In genomic region chr19:7422656-7423027, GRCm38 (mm10) we compare ENCODE assay signal across 10 mouse cellular contexts. TPM values are rescaled to one million over a fixed set of nuclear protein-coding genes. Genes with fewer than 3 reads are reported as not detected.
DNase-seq lines count a peak whose midpoint lies in the region; ATAC-seq lines count a peak whose summit lies in the region.
"Had no signal": no experiment of that assay in that cellular context is flagged by ENCODE, and none has a peak within 500 bp of the region (broad histone marks: within the 10 kb centered on the region; RNA-seq: fewer than 3 reads in every experiment).

No protein-coding gene starts in this region.

- peak overlapping the region; percentile 23 for H3K4me3 ChIP-seq in heart, embryonic 12.5 days
- peak overlapping the region; percentile 42 for H3K4me3 ChIP-seq in brown adipose tissue, adult 24 weeks (ENCODE audit: insufficient read depth, low read depth, low read length)
- H3K4me3 ChIP-seq in hindbrain, embryonic 12.5 days = peak overlapping the region; percentile 89
- peak overlapping the region; percentile 14 for H3K4me3 ChIP-seq in midbrain, embryonic 11.5 days (ENCODE audit: low read depth, low read length)

- peak overlapping the region; percentile 57 for H3K9ac ChIP-seq in heart, embryonic 12.5 days
- peak overlapping the region; percentile 80 for H3K9ac ChIP-seq in hindbrain, embryonic 12.5 days
- peak overlapping the region; percentile 62 for H3K9ac ChIP-seq in midbrain, embryonic 11.5 days (ENCODE audit: low read length)

- peaks cover 61% of the 10 kb centered on the region for H3K4me1 ChIP-seq in heart, embryonic 12.5 days (replicated peaks)
- H3K4me1 ChIP-seq in brown adipose tissue, adult 24 weeks (ENCODE audit: control insufficient read depth, insufficient read depth, insufficient read length, low read length) = peaks cover 10% of the 10 kb centered on the region
- peaks cover 58% of the 10 kb centered on the region for H3K4me1 ChIP-seq in hindbrain, embryonic 12.5 days
- H3K4me1 ChIP-seq in midbrain, embryonic 11.5 days (ENCODE audit: control insufficient read depth, insufficient read depth, low read length) = peaks cover 53% of the 10 kb centered on the region

- 0 out of 2 replicates have a peak, but pooled peaks have one; percentile 0 for ATAC-seq in heart, embryonic 12.5 days (ENCODE audit: insufficient number of reproducible peaks, low FRiP score)
- 0 out of 2 replicates have a peak, but pooled peaks have one; percentile 0 for ATAC-seq in hindbrain, embryonic 12.5 days (ENCODE audit: low FRiP score)
- peak; percentile 1; the same call in 1 of the 2 replicates for ATAC-seq in midbrain, embryonic 11.5 days (ENCODE audit: low FRiP score)

- no peaks in the 10 kb centered on the region for H3K9me3 ChIP-seq in heart, embryonic 12.5 days (replicated peaks)
- no peaks in the 10 kb centered on the region for H3K9me3 ChIP-seq in hindbrain, embryonic 12.5 days (replicated peaks)
- H3K9me3 ChIP-seq in midbrain, embryonic 11.5 days (ENCODE audit: control insufficient read depth, low read length) = no peaks in the 10 kb centered on the region

- H3K27ac ChIP-seq in heart, embryonic 12.5 days (ENCODE audit: poor library complexity, severe bottlenecking) = peak overlapping the region; percentile 56
- H3K27ac ChIP-seq in brown adipose tissue, adult 24 weeks (replicated peaks; ENCODE audit: low read depth, low read length) = 0 out of 2 replicates have a peak overlapping the region, but pooled peaks have one; percentile 5
- H3K27ac ChIP-seq in hindbrain, embryonic 12.5 days = peak overlapping the region; percentile 93
- H3K27ac ChIP-seq in midbrain, embryonic 11.5 days (ENCODE audit: low read depth, low read length) = peak overlapping the region; percentile 61
- H3K27ac ChIP-seq: macrophage had no signal

- H3K4me2 ChIP-seq in heart, embryonic 12.5 days = peak overlapping the region; percentile 59
- peak overlapping the region; percentile 76 for H3K4me2 ChIP-seq in hindbrain, embryonic 12.5 days (replicated peaks)
- H3K4me2 ChIP-seq in midbrain, embryonic 11.5 days = peak overlapping the region; percentile 75

- no peak for DNase-seq in heart, adult 9 months (ENCODE audit: low spot score in 2 of 2)
- no peak for DNase-seq in midbrain, embryonic 11.5 days (ENCODE audit: low spot score, missing footprints)
- DNase-seq in gastrocnemius, adult 18-20 months (ENCODE audit: low spot score) = no peak
- DNase-seq in urinary bladder, postnatal 10 days (ENCODE audit: low spot score) = no peak
- no peak for DNase-seq in Muller cell, postnatal 12 days (ENCODE audit: inconsistent ontology term)

- 19% methylated on average over 35 of the region's 35 CpGs for WGBS in heart, embryonic 12.5 days
- WGBS in hindbrain, embryonic 12.5 days = 4% methylated on average over 33 of the region's 35 CpGs
- WGBS in midbrain, embryonic 11.5 days = 3% methylated on average over 35 of the region's 35 CpGs

- peaks cover 64% of the 10 kb centered on the region for H3K36me3 ChIP-seq in heart, embryonic 12.5 days
- H3K36me3 ChIP-seq in hindbrain, embryonic 12.5 days = peaks cover 70% of the 10 kb centered on the region
- H3K36me3 ChIP-seq in midbrain, embryonic 11.5 days (ENCODE audit: control insufficient read depth, insufficient read depth, low read length) = peaks cover 20% of the 10 kb centered on the region

- H3K27me3 ChIP-seq in heart, embryonic 12.5 days (replicated peaks) = no peaks in the 10 kb centered on the region
- no peaks in the 10 kb centered on the region for H3K27me3 ChIP-seq in hindbrain, embryonic 12.5 days
- no peaks in the 10 kb centered on the region for H3K27me3 ChIP-seq in midbrain, embryonic 11.5 days (ENCODE audit: control insufficient read depth, insufficient read depth, low read length)
- H3K27me3 ChIP-seq: CH12.LX had no signal

RNA-seq across cellular contexts. Expression of gene 2700081O15Rik, which starts 5.2 kb away (rescaled TPM):
- 4.6 and 5.3 TPM in 2 replicates for polyA plus RNA-seq in heart, embryonic 12.5 days (2016; fragmentation: Nextera tagmentation; extraction: Ambion mirVana)
- polyA plus RNA-seq in brown adipose tissue, adult 24 weeks (2012; ENCODE audit: insufficient read depth, insufficient read length, missing spikeins) = 7.6 and 8.3 TPM in 2 replicates
- polyA plus RNA-seq in hindbrain, embryonic 12.5 days (2016; fragmentation: Nextera tagmentation; extraction: Ambion mirVana) = 18.0 and 20.1 TPM in 2 replicates
- polyA plus RNA-seq in midbrain, embryonic 11.5 days (2014; fragmentation: Nextera tagmentation; extraction: Ambion mirVana) = 12.3 and 13.2 TPM in 2 replicates
- 1 to 10 TPM; 3.1 to 4.8 TPM for total RNA-seq in gastrocnemius, adult 18-20 months (2021)

RNA-seq across cellular contexts. Expression of gene Spindoc, which starts 39.8 kb away (rescaled TPM):
- polyA plus RNA-seq in heart, embryonic 12.5 days (2016; fragmentation: Nextera tagmentation; extraction: Ambion mirVana) = 23.5 and 26.4 TPM in 2 replicates
- polyA plus RNA-seq in brown adipose tissue, adult 24 weeks (2012; ENCODE audit: insufficient read depth, insufficient read length, missing spikeins) = 5.8 and 6.3 TPM in 2 replicates
- polyA plus RNA-seq in hindbrain, embryonic 12.5 days (2016; fragmentation: Nextera tagmentation; extraction: Ambion mirVana) = 37.8 and 44.1 TPM in 2 replicates
- polyA plus RNA-seq in midbrain, embryonic 11.5 days (2014; fragmentation: Nextera tagmentation; extraction: Ambion mirVana) = 23.2 and 25.3 TPM in 2 replicates
- 1 to 10 TPM; 7.4 to 9.0 TPM for total RNA-seq in gastrocnemius, adult 18-20 months (2021)

Comparison
In these comparisons a context has a peak if more than half of its experiments do, and no peak if none do; other contexts are left out.
1. H3K27ac ChIP-seq: peak in every context shown above with its lines; median percentile 93 in hindbrain, embryonic 12.5 days; 61 in midbrain, embryonic 11.5 days; 56 in heart, embryonic 12.5 days; 5 in brown adipose tissue, adult 24 weeks.
2. H3K4me3 ChIP-seq: peak in every context shown above with its lines; median percentile 89 in hindbrain, embryonic 12.5 days; 42 in brown adipose tissue, adult 24 weeks; 23 in heart, embryonic 12.5 days; 14 in midbrain, embryonic 11.5 days.